Mouse (Mus musculus): ENCODE measurements at regions not wholly inside any gene's neighbourhood (a gene's known extent, or its start where the extent isn't known, plus 50 kb on each side); places are given as distances from the start of the nearest gene placed in this dataset.

GRCm38 (mm10) chr2:171365553-171365952 lies 633.9 kb downstream of the Dok5 start:
- no peak for ATAC-seq (replicated peaks; ENCODE audit: low read depth, poor library complexity, severe bottlenecking)

GRCm38 (mm10) chr2:171364621-171365020 lies 633.0 kb downstream of the Dok5 start:
- ATAC-seq (replicated peaks; ENCODE audit: low read depth, poor library complexity, severe bottlenecking): no peak

- ATAC-seq (replicated peaks; ENCODE audit: low read depth, poor library complexity, severe bottlenecking): no peak
These were observed 631.8 kb downstream of the Dok5 start for GRCm38 (mm10) chr2:171363381-171363780.

- no peak for ATAC-seq (replicated peaks; ENCODE audit: low read depth, poor library complexity, severe bottlenecking)
These were observed 626.6 kb downstream of the Dok5 start for GRCm38 (mm10) chr2:171358071-171358760.

- no peak for ATAC-seq (replicated peaks; ENCODE audit: low read depth, poor library complexity, severe bottlenecking)
These were observed 616.5 kb downstream of the Dok5 start for GRCm38 (mm10) chr2:171348156-171348555.

- no peak for ATAC-seq (replicated peaks; ENCODE audit: low read depth, poor library complexity, severe bottlenecking)
These were observed 602.5 kb downstream of the Dok5 start for GRCm38 (mm10) chr2:171333816-171334757.

- ATAC-seq (replicated peaks; ENCODE audit: low read depth, poor library complexity, severe bottlenecking): no peak
These were observed 601.2 kb downstream of the Dok5 start for GRCm38 (mm10) chr2:171332826-171333225.

- ATAC-seq (replicated peaks; ENCODE audit: low read depth, poor library complexity, severe bottlenecking): no peak
These were observed 599.9 kb downstream of the Dok5 start for GRCm38 (mm10) chr2:171331529-171331928.

GRCm38 (mm10) chr2:171326909-171327308 lies 595.3 kb downstream of the Dok5 start:
- no peak for ATAC-seq (replicated peaks; ENCODE audit: low read depth, poor library complexity, severe bottlenecking)

- no peak for ATAC-seq (replicated peaks; ENCODE audit: low read depth, poor library complexity, severe bottlenecking)
These were observed 576.9 kb downstream of the Dok5 start for GRCm38 (mm10) chr2:171308486-171308885.

GRCm38 (mm10) chr2:171306000-171306399 lies 574.4 kb downstream of the Dok5 start:
- no peak for ATAC-seq (replicated peaks; ENCODE audit: low read depth, poor library complexity, severe bottlenecking)

- ATAC-seq (replicated peaks; ENCODE audit: low read depth, poor library complexity, severe bottlenecking): no peak
These were observed 566.9 kb downstream of the Dok5 start for GRCm38 (mm10) chr2:171298519-171298918.

GRCm38 (mm10) chr2:171295603-171296002 lies 564.0 kb downstream of the Dok5 start:
- no peak for ATAC-seq (replicated peaks; ENCODE audit: low read depth, poor library complexity, severe bottlenecking)

GRCm38 (mm10) chr2:171292579-171292978 lies 561.0 kb downstream of the Dok5 start:
- no peak for ATAC-seq (replicated peaks; ENCODE audit: low read depth, poor library complexity, severe bottlenecking)

GRCm38 (mm10) chr2:171285719-171286394 lies 554.2 kb downstream of the Dok5 start:
- ATAC-seq (replicated peaks; ENCODE audit: low read depth, poor library complexity, severe bottlenecking): no peak

- no peak for ATAC-seq (replicated peaks; ENCODE audit: low read depth, poor library complexity, severe bottlenecking)
These were observed 548.5 kb downstream of the Dok5 start for GRCm38 (mm10) chr2:171280132-171280531.

GRCm38 (mm10) chr2:171279319-171279718 lies 547.7 kb downstream of the Dok5 start:
- no peak for ATAC-seq (replicated peaks; ENCODE audit: low read depth, poor library complexity, severe bottlenecking)

- no peak for ATAC-seq (replicated peaks; ENCODE audit: low read depth, poor library complexity, severe bottlenecking)
These were observed 521.6 kb downstream of the Dok5 start for GRCm38 (mm10) chr2:171253194-171253593.

GRCm38 (mm10) chr2:171245391-171245790 lies 513.8 kb downstream of the Dok5 start:
- no peak for ATAC-seq (replicated peaks; ENCODE audit: low read depth, poor library complexity, severe bottlenecking)

GRCm38 (mm10) chr2:171242356-171242755 lies 510.7 kb downstream of the Dok5 start:
- ATAC-seq (replicated peaks; ENCODE audit: low read depth, poor library complexity, severe bottlenecking): no peak

All from common myeloid progenitor, adult 5-6 weeks (primary cell).